Mouse (Mus musculus) embryonic facial prominence, embryonic 15.5 days (tissue): ENCODE results near the gene Mycbp2. TPM values are rescaled to one million over a fixed set of nuclear protein-coding genes. Genes with fewer than 3 reads are reported as not detected.

ENCODE experiments used
- ATAC-seq: fragments of 200-750 bp; cut with Nextera tagmentation; 2 replicates; pipeline ENCODE4 v1.8.0; 2017; ENCODE audit warnings: low read depth, moderate TSS enrichment; ENCODE audit not compliant: insufficient number of reproducible peaks, low FRiP score, low TSS enrichment
- H3K27ac ChIP-seq: fragments of 300-500 bp; sonication (generic); replicated peaks from 2 replicates; pipeline ENCODE4 v1.5.1; 2015; ENCODE audit warnings: mild to moderate bottlenecking, inconsistent platforms
- H3K27me3 ChIP-seq: fragments of 300-500 bp; sonication (generic); 2 replicates; pipeline ENCODE4 v1.6.1; 2015; ENCODE audit warnings: inconsistent platforms
- H3K36me3 ChIP-seq: fragments of 300-500 bp; sonication (generic); 2 replicates; pipeline ENCODE4 v1.6.1; 2015; ENCODE audit warnings: mild to moderate bottlenecking, inconsistent platforms
- H3K4me1 ChIP-seq: fragments of 300-500 bp; sonication (generic); 2 replicates; pipeline ENCODE4 v1.6.1; 2015; ENCODE audit warnings: inconsistent platforms
- H3K4me2 ChIP-seq: fragments of 300-500 bp; sonication (generic); replicated peaks from 2 replicates; pipeline ENCODE4 v1.6.1; 2015; ENCODE audit warnings: mild to moderate bottlenecking, inconsistent platforms
- H3K4me3 ChIP-seq: fragments of 300-500 bp; sonication (generic); replicated peaks from 2 replicates; pipeline ENCODE4 v1.5.1; 2015; ENCODE audit warnings: mild to moderate bottlenecking, inconsistent platforms
- H3K9ac ChIP-seq: fragments of 300-500 bp; sonication (generic); 2 replicates; pipeline ENCODE4 v1.6.1; 2015; ENCODE audit warnings: inconsistent platforms
- H3K9me3 ChIP-seq: fragments of 300-500 bp; sonication (generic); replicated peaks from 2 replicates; pipeline ENCODE4 v1.6.1; 2016; ENCODE audit warnings: inconsistent platforms
- WGBS: fragments of 180-500 bp; shearing (Covaris S2); methylation state at CpG from one replicate; pipeline ENCODE4 v1.1.7; 2015; 5-methylcytosine and 5-hydroxymethylcytosine counted together
- polyA plus RNA-seq: library from polyadenylated mRNA; unstranded; fragments of >200 nt; fragmentation: Nextera tagmentation; extraction: Ambion mirVana; gene quantifications from 2 replicates; pipeline ENCODE4 v1.2.1, GENCODE M21; 2015

Mycbp2 gene
- polyA plus RNA-seq, 1 experiment from 2014 or later, result 23.6 TPM

- ATAC-seq, result no peak
- WGBS, result 78% methylated on average over 13 of the region's 13 CpGs
- H3K4me2 ChIP-seq, result peak overlapping the region; percentile 58; the same call in 1 of the 2 replicates
- 0 out of 2 replicates have a peak overlapping the region, but pooled peaks have one; percentile 89 for H3K4me3 ChIP-seq
- no peaks in the 10 kb centered on the region for H3K9me3 ChIP-seq
- no peaks in the 10 kb centered on the region for H3K27me3 ChIP-seq
- H3K36me3 ChIP-seq, result no peaks in the 10 kb centered on the region
- H3K9ac ChIP-seq, result no peak overlapping the region
- peaks cover 6% of the 10 kb centered on the region for H3K4me1 ChIP-seq
- H3K27ac ChIP-seq, result peak overlapping the region; percentile 99; the same call in 1 of the 2 replicates
Measured at GRCm38 (mm10) chr14:103100296-103100695, 246.3 kb downstream of the Mycbp2 start.

- under 1% methylated on average over 85 of the region's 88 CpGs for WGBS
- peak; percentile 93 for ATAC-seq
- Histone ChIP-seq H3K4me3 (peak within 1 kb of the TSS; percentile 89), H3K4me2 (peak within 1 kb of the TSS; percentile 58), H3K9me3 (no peaks in the 10 kb centered on the region), H3K9ac (peak within 1 kb of the TSS; percentile 80), H3K36me3 (no peaks in the 10 kb centered on the region), H3K27ac (peak within 1 kb of the TSS; percentile 99), H3K4me1 (peaks cover 6% of the 10 kb centered on the region), H3K27me3 (no peaks in the 10 kb centered on the region)
Measured at GRCm38 (mm10) chr14:103099238-103099933, 247.2 kb downstream of the Mycbp2 start, which contains the start of gene Fbxl3. Gene Fbxl3, minus strand, starts transcription at chr14:103099566.

GRCm38 (mm10) chr14:103098587-103099235, 247.9 kb downstream of the Mycbp2 start:
- Histone ChIP-seq H3K36me3 (no peaks in the 10 kb centered on the region), H3K27ac (peak overlapping the region; percentile 99), H3K4me3 (peak overlapping the region; percentile 89), H3K27me3 (no peaks in the 10 kb centered on the region), H3K4me1 (peaks cover 6% of the 10 kb centered on the region), H3K9me3 (no peaks in the 10 kb centered on the region), H3K9ac (peak overlapping the region; percentile 80), H3K4me2 (peak overlapping the region; percentile 58)
- under 1% methylated on average over 82 of the region's 86 CpGs for WGBS
- peak; percentile 88 for ATAC-seq

- no peaks in the 10 kb centered on the region for H3K36me3 ChIP-seq
- peak overlapping the region; percentile 89 for H3K4me3 ChIP-seq
- peaks cover 6% of the 10 kb centered on the region for H3K4me1 ChIP-seq
- WGBS, result 0% methylated on average over 2 of the region's 2 CpGs
- peak overlapping the region; percentile 99 for H3K27ac ChIP-seq
- peak overlapping the region; percentile 58 for H3K4me2 ChIP-seq
- peak overlapping the region; percentile 80 for H3K9ac ChIP-seq
- no peaks in the 10 kb centered on the region for H3K27me3 ChIP-seq
- ATAC-seq, result no peak
- H3K9me3 ChIP-seq, result no peaks in the 10 kb centered on the region
Measured at GRCm38 (mm10) chr14:103098213-103098586, 248.4 kb downstream of the Mycbp2 start.

- no peak overlapping the region for H3K4me2 ChIP-seq
- no peak overlapping the region for H3K27ac ChIP-seq
- H3K27me3 ChIP-seq, result no peaks in the 10 kb centered on the region
- 70% methylated on average over 6 of the region's 6 CpGs for WGBS
- H3K9ac ChIP-seq, result no peak overlapping the region
- no peaks in the 10 kb centered on the region for H3K9me3 ChIP-seq
- ATAC-seq, result no peak
- H3K36me3 ChIP-seq, result no peaks in the 10 kb centered on the region
- H3K4me1 ChIP-seq, result peaks cover 3% of the 10 kb centered on the region; the same call in 1 of the 2 replicates
- no peak overlapping the region for H3K4me3 ChIP-seq
Measured at GRCm38 (mm10) chr14:103096621-103097020, 250.0 kb downstream of the Mycbp2 start.

GRCm38 (mm10) chr14:103095826-103096225, 250.8 kb downstream of the Mycbp2 start:
- Histone ChIP-seq H3K36me3 (no peaks in the 10 kb centered on the region), H3K4me2 (no peak overlapping the region), H3K4me3 (no peak overlapping the region), H3K9me3 (no peaks in the 10 kb centered on the region), H3K9ac (no peak overlapping the region), H3K4me1 (peaks cover 3% of the 10 kb centered on the region; the same call in 1 of the 2 replicates), H3K27me3 (no peaks in the 10 kb centered on the region), H3K27ac (no peak overlapping the region)
- 93% methylated on average over 8 of the region's 8 CpGs for WGBS
- ATAC-seq, result no peak

GRCm38 (mm10) chr14:103095036-103095435, 251.6 kb downstream of the Mycbp2 start:
- Histone ChIP-seq H3K4me2 (no peak overlapping the region), H3K36me3 (no peaks in the 10 kb centered on the region)

GRCm38 (mm10) chr14:103093670-103094069, 252.9 kb downstream of the Mycbp2 start:
- ATAC-seq, result no peak
- peaks cover 8% of the 10 kb centered on the region; the same call in 1 of the 2 replicates for H3K36me3 ChIP-seq
- H3K4me1 ChIP-seq, result peaks cover 3% of the 10 kb centered on the region; the same call in 1 of the 2 replicates
- H3K27me3 ChIP-seq, result no peaks in the 10 kb centered on the region
- no peak overlapping the region for H3K4me2 ChIP-seq
- no peak overlapping the region for H3K4me3 ChIP-seq
- H3K27ac ChIP-seq, result no peak overlapping the region
- H3K9me3 ChIP-seq, result no peaks in the 10 kb centered on the region
- H3K9ac ChIP-seq, result no peak overlapping the region
- 76% methylated on average over 4 of the region's 4 CpGs for WGBS

More at GRCm38 (mm10) chr14:103095036-103095435, 251.6 kb downstream of the Mycbp2 start:
- no peak overlapping the region for H3K4me3 ChIP-seq
- H3K4me1 ChIP-seq, result peaks cover 3% of the 10 kb centered on the region; the same call in 1 of the 2 replicates
- 89% methylated on average over 8 of the region's 8 CpGs for WGBS
- ATAC-seq, result no peak
- no peaks in the 10 kb centered on the region for H3K9me3 ChIP-seq
- H3K27ac ChIP-seq, result no peak overlapping the region
- no peaks in the 10 kb centered on the region for H3K27me3 ChIP-seq
- no peak overlapping the region for H3K9ac ChIP-seq

- peaks cover 11% of the 10 kb centered on the region for H3K36me3 ChIP-seq
- H3K27me3 ChIP-seq, result no peaks in the 10 kb centered on the region
- no peak overlapping the region for H3K4me3 ChIP-seq
- ATAC-seq, result no peak
- H3K27ac ChIP-seq, result no peak overlapping the region
- WGBS, result 92% methylated on average over 3 of the region's 3 CpGs
- no peak overlapping the region for H3K9ac ChIP-seq
- no peaks in the 10 kb centered on the region for H3K9me3 ChIP-seq
- H3K4me2 ChIP-seq, result no peak overlapping the region
- peaks cover 3% of the 10 kb centered on the region; the same call in 1 of the 2 replicates for H3K4me1 ChIP-seq
Measured at GRCm38 (mm10) chr14:103093236-103093635, 253.4 kb downstream of the Mycbp2 start.

- 78% methylated on average over 6 of the region's 6 CpGs for WGBS
- H3K9ac ChIP-seq, result no peak overlapping the region
- H3K36me3 ChIP-seq, result peaks cover 36% of the 10 kb centered on the region
- no peak overlapping the region for H3K4me3 ChIP-seq
- no peaks in the 10 kb centered on the region for H3K9me3 ChIP-seq
- ATAC-seq, result no peak
- H3K4me1 ChIP-seq, result no peaks in the 10 kb centered on the region
- no peak overlapping the region for H3K4me2 ChIP-seq
- H3K27me3 ChIP-seq, result no peaks in the 10 kb centered on the region
- H3K27ac ChIP-seq, result no peak overlapping the region
Measured at GRCm38 (mm10) chr14:103088624-103089023, 258.0 kb downstream of the Mycbp2 start.

GRCm38 (mm10) chr14:103087846-103088245, 258.8 kb downstream of the Mycbp2 start:
- no peak for ATAC-seq
- Histone ChIP-seq H3K4me1 (no peaks in the 10 kb centered on the region), H3K27ac (no peak overlapping the region), H3K4me2 (no peak overlapping the region), H3K9ac (no peak overlapping the region), H3K4me3 (no peak overlapping the region), H3K9me3 (no peaks in the 10 kb centered on the region), H3K36me3 (peaks cover 40% of the 10 kb centered on the region), H3K27me3 (no peaks in the 10 kb centered on the region)
- WGBS, result 91% methylated on average over 5 of the region's 5 CpGs
